Mouse (Mus musculus): Measurements from ENCODE around the gene Ibtk. TPM values are rescaled to one million over a fixed set of nuclear protein-coding genes. Genes with fewer than 3 reads are reported as not detected.

Ibtk gene
- polyA plus RNA-seq, 2 experiments = 21.7 to 41.8 TPM

DNA sequence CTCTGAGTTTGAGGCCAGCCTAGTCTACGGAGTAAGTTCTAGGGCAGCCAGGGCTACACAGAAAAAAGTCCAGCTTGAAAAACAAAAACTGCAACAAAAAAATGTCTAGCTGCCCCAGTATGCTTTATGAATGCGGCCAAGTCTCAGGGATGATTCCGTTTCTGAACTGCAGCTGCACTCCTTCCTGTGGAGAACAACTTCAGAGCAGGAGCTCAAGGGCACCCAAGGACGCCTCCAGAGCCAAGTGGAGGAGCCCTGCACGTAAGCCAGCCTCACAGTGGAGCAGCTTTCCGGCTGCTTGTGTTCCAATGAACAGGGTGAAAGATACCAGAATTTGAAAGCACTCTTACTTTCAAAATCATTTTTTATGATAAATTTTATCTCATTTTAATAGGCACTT is 41.8 kb downstream of the Ibtk start:
- Histone ChIP-seq H3K36me3 (ENCODE audit: control insufficient read depth, insufficient read depth, low read length) (peaks cover 90% of the 10 kb centered on the region), H3K9me3 (ENCODE audit: control insufficient read depth, low read length) (no peaks in the 10 kb centered on the region), H3K4me3 (replicated peaks; ENCODE audit: low read length) (no peak overlapping the region), H3K4me1 (ENCODE audit: control insufficient read depth, insufficient read depth, low read length) (no peaks in the 10 kb centered on the region), H3K27ac (replicated peaks; ENCODE audit: low read depth, low read length) (no peak overlapping the region), H3K9ac (ENCODE audit: low read depth, low read length, severe bottlenecking) (no peak overlapping the region), H3K4me2 (replicated peaks; ENCODE audit: low read depth, low read length, severe bottlenecking) (no peak overlapping the region), H3K27me3 (ENCODE audit: control insufficient read depth, insufficient read depth, low read length) (no peaks in the 10 kb centered on the region)
- TF ChIP-seq POLR2A (IDR thresholded peaks at IDR 0.05; ENCODE audit: borderline replicate concordance, extremely low read depth, insufficient read depth, insufficient read length) = no peak
- no peak for ATAC-seq (ENCODE audit: low FRiP score, low read depth)
- no peak for DNase-seq (ENCODE audit: low spot score)
- WGBS = 92% methylated on average over 6 of the region's 6 CpGs

GRCm38 (mm10) chr9:85701981-85702380 is 47.2 kb downstream of the Ibtk start:
- 82% methylated on average over 5 of the region's 5 CpGs for WGBS

GRCm38 (mm10) chr9:85695606-85696005 is 53.5 kb downstream of the Ibtk start:
- Histone ChIP-seq H3K9me3 (ENCODE audit: control insufficient read depth, low read length) (no peaks in the 10 kb centered on the region), H3K36me3 (ENCODE audit: control insufficient read depth, insufficient read depth, low read length) (peaks cover 36% of the 10 kb centered on the region), H3K27ac (replicated peaks; ENCODE audit: low read depth, low read length) (no peak overlapping the region), H3K27me3 (ENCODE audit: control insufficient read depth, insufficient read depth, low read length) (no peaks in the 10 kb centered on the region), H3K4me2 (replicated peaks; ENCODE audit: low read depth, low read length, severe bottlenecking) (no peak overlapping the region), H3K9ac (ENCODE audit: low read depth, low read length, severe bottlenecking) (no peak overlapping the region), H3K4me1 (ENCODE audit: control insufficient read depth, insufficient read depth, low read length) (no peaks in the 10 kb centered on the region), H3K4me3 (replicated peaks; ENCODE audit: low read length) (no peak overlapping the region)
- 100% methylated on average over 3 of the region's 3 CpGs for WGBS
- ATAC-seq (ENCODE audit: low FRiP score, low read depth) (no peak), DNase-seq (ENCODE audit: low spot score) (no peak)
- no peak for TF ChIP-seq POLR2A (IDR thresholded peaks at IDR 0.05; ENCODE audit: borderline replicate concordance, extremely low read depth, insufficient read depth, insufficient read length)

More at GRCm38 (mm10) chr9:85701981-85702380, 47.2 kb downstream of the Ibtk start:
- no peak for ATAC-seq (ENCODE audit: low FRiP score, low read depth)
- no peak overlapping the region for H3K4me3 ChIP-seq (replicated peaks; ENCODE audit: low read length)
- no peak overlapping the region for H3K9ac ChIP-seq (ENCODE audit: low read depth, low read length, severe bottlenecking)
- H3K9me3 ChIP-seq (ENCODE audit: control insufficient read depth, low read length) = no peaks in the 10 kb centered on the region
- no peak for TF ChIP-seq POLR2A (IDR thresholded peaks at IDR 0.05; ENCODE audit: borderline replicate concordance, extremely low read depth, insufficient read depth, insufficient read length)
- no peaks in the 10 kb centered on the region for H3K27me3 ChIP-seq (ENCODE audit: control insufficient read depth, insufficient read depth, low read length)
- no peaks in the 10 kb centered on the region for H3K4me1 ChIP-seq (ENCODE audit: control insufficient read depth, insufficient read depth, low read length)
- H3K4me2 ChIP-seq (replicated peaks; ENCODE audit: low read depth, low read length, severe bottlenecking) = no peak overlapping the region
- peaks cover 63% of the 10 kb centered on the region for H3K36me3 ChIP-seq (ENCODE audit: control insufficient read depth, insufficient read depth, low read length)
- H3K27ac ChIP-seq (replicated peaks; ENCODE audit: low read depth, low read length) = no peak overlapping the region
- DNase-seq (ENCODE audit: low spot score) = no peak

GRCm38 (mm10) chr9:85693231-85694116 is 55.7 kb downstream of the Ibtk start:
- no peak overlapping the region for H3K4me3 ChIP-seq (replicated peaks; ENCODE audit: low read length)
- ATAC-seq (ENCODE audit: low FRiP score, low read depth) (no peak), DNase-seq (ENCODE audit: low spot score) (peak; percentile 73)
- H3K9me3 ChIP-seq (ENCODE audit: control insufficient read depth, low read length) = no peaks in the 10 kb centered on the region
- H3K27me3 ChIP-seq (ENCODE audit: control insufficient read depth, insufficient read depth, low read length) = no peaks in the 10 kb centered on the region
- no peaks in the 10 kb centered on the region for H3K4me1 ChIP-seq (ENCODE audit: control insufficient read depth, insufficient read depth, low read length)
- WGBS = 75% methylated on average over 6 of the region's 6 CpGs
- no peak overlapping the region for H3K4me2 ChIP-seq (replicated peaks; ENCODE audit: low read depth, low read length, severe bottlenecking)
- H3K27ac ChIP-seq (replicated peaks; ENCODE audit: low read depth, low read length) = no peak overlapping the region
- H3K36me3 ChIP-seq (ENCODE audit: control insufficient read depth, insufficient read depth, low read length) = peaks cover 56% of the 10 kb centered on the region
- TF ChIP-seq POLR2A (IDR thresholded peaks at IDR 0.05; ENCODE audit: borderline replicate concordance, extremely low read depth, insufficient read depth, insufficient read length) = no peak
- no peak overlapping the region for H3K9ac ChIP-seq (ENCODE audit: low read depth, low read length, severe bottlenecking)

GRCm38 (mm10) chr9:85685010-85685409 is 64.1 kb downstream of the Ibtk start:
- H3K27ac ChIP-seq (replicated peaks; ENCODE audit: low read depth, low read length) = no peak overlapping the region
- ATAC-seq (ENCODE audit: low FRiP score, low read depth) = no peak
- H3K36me3 ChIP-seq (ENCODE audit: control insufficient read depth, insufficient read depth, low read length) = peaks cover 39% of the 10 kb centered on the region
- whole genome bisulfite sequencing = 90% methylated on average over 6 of the region's 6 CpGs
- no peaks in the 10 kb centered on the region for H3K27me3 ChIP-seq (ENCODE audit: control insufficient read depth, insufficient read depth, low read length)
- H3K9ac ChIP-seq (ENCODE audit: low read depth, low read length, severe bottlenecking) = no peak overlapping the region
- H3K4me1 ChIP-seq (ENCODE audit: control insufficient read depth, insufficient read depth, low read length) = no peaks in the 10 kb centered on the region
- no peak for DNase-seq (ENCODE audit: low spot score)
- no peak overlapping the region for H3K4me3 ChIP-seq (replicated peaks; ENCODE audit: low read length)
- TF ChIP-seq POLR2A (IDR thresholded peaks at IDR 0.05; ENCODE audit: borderline replicate concordance, extremely low read depth, insufficient read depth, insufficient read length) = no peak
- no peaks in the 10 kb centered on the region for H3K9me3 ChIP-seq (ENCODE audit: control insufficient read depth, low read length)
- no peak overlapping the region for H3K4me2 ChIP-seq (replicated peaks; ENCODE audit: low read depth, low read length, severe bottlenecking)

Measured in limb, embryonic 14.5 days (tissue).